Mouse (Mus musculus) small intestine, adult 2 months (tissue): ENCODE data around the gene Vwa5b1.

ENCODE experiments used
- CTCF ChIP-seq: fragments of 200-500 bp; IDR thresholded peaks from 2 replicates; pipeline ENCODE4 v1.5.1; 2012; ENCODE audit warnings: low read depth, mild to moderate bottlenecking, control low read depth, inconsistent platforms, low read length, moderate library complexity, mixed read lengths; ENCODE audit not compliant: insufficient replicate concordance, insufficient read length; ENCODE audit errors: extremely low read depth
- POLR2A ChIP-seq: fragments of 200-500 bp; IDR thresholded peaks from 2 replicates; pipeline ENCODE4 v1.6.1; 2012; ENCODE audit warnings: low read depth, mild to moderate bottlenecking, control low read depth, inconsistent platforms, low read length, moderate library complexity

DNA sequence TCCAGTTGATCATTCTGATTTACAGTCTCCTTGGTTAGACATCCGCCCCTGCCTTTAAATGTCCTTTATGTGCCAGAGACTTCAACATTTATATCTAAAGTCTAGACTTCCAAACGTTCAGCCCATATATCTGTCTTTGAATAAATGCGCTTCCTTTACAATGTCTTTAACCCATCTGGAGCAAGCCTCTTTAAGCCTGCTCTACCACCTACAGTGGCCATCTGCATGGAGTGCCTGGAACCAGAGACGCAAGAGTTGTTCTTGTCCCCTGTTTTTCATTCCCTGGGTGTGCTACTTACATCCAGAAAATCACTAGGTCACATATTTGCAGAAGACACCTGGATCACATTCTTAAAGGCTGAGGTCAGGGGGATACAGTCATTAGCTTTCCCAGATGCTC lies 44.4 kb upstream of the Vwa5b1 start:
- TF ChIP-seq POLR2A (no peak), CTCF (no peak)
